Mouse (Mus musculus) embryonic facial prominence, embryonic 11.5 days (tissue): ENCODE results near the gene Scn3a. TPM values are rescaled to one million over a fixed set of nuclear protein-coding genes. Genes with fewer than 3 reads are reported as not detected.
A peak's percentile ranks its signal among the peaks of the same experiment; 100 is the strongest.
"Not testable (repeated sequence)": the region's sequence is repeated elsewhere in the genome, so short reads cannot be mapped to it uniquely, and the experiment has no call there.

Source experiments
- ATAC-seq: fragments of 200-750 bp; cut with Nextera tagmentation; replicated peaks from 2 replicates; pipeline ENCODE4 v1.8.0; 2017; ENCODE audit warnings: low read depth; ENCODE audit not compliant: insufficient number of reproducible peaks, low FRiP score, low TSS enrichment
- DNase-seq: peaks from one replicate; pipeline ENCODE4 v3.0.0-alpha.2; 2015; ENCODE audit warnings: low spot score
- H3K27ac ChIP-seq: fragments of 300-500 bp; sonication (generic); replicated peaks from 2 replicates; pipeline ENCODE4 v1.5.1; 2014; ENCODE audit warnings: mild to moderate bottlenecking, low read depth, low read length, control low read depth
- H3K27me3 ChIP-seq: fragments of 300-500 bp; sonication (generic); 2 replicates; pipeline ENCODE4 v1.6.1; 2014; ENCODE audit warnings: mild to moderate bottlenecking, low read length, moderate library complexity, mixed read lengths; ENCODE audit not compliant: control insufficient read depth, insufficient read depth
- H3K36me3 ChIP-seq: fragments of 300-500 bp; sonication (generic); replicated peaks from 2 replicates; pipeline ENCODE4 v1.6.1; 2014; ENCODE audit warnings: low read depth, mild to moderate bottlenecking, low read length, moderate library complexity, mixed read lengths; ENCODE audit not compliant: control insufficient read depth, insufficient read depth
- H3K4me1 ChIP-seq: fragments of 300-500 bp; sonication (generic); 2 replicates; pipeline ENCODE4 v1.6.1; 2014; ENCODE audit warnings: low read length, mixed read lengths; ENCODE audit not compliant: control insufficient read depth, insufficient read depth
- H3K4me2 ChIP-seq: fragments of 300-500 bp; sonication (generic); 2 replicates; pipeline ENCODE4 v1.6.1; 2014; ENCODE audit warnings: low read depth, mild to moderate bottlenecking, control low read depth, low read length, moderate library complexity
- H3K4me3 ChIP-seq: fragments of 300-500 bp; sonication (generic); 2 replicates; pipeline ENCODE4 v1.5.1; 2014; ENCODE audit warnings: low read depth, low read length, control low read depth
- H3K9ac ChIP-seq: fragments of 300-500 bp; sonication (generic); replicated peaks from 2 replicates; pipeline ENCODE4 v1.6.1; 2014; ENCODE audit warnings: mild to moderate bottlenecking, control low read depth, low read length
- H3K9me3 ChIP-seq: fragments of 300-500 bp; sonication (generic); replicated peaks from 2 replicates; pipeline ENCODE4 v1.6.1; 2016; ENCODE audit warnings: mild to moderate bottlenecking, low read length, inconsistent platforms, mixed read lengths; ENCODE audit not compliant: control insufficient read depth
- whole genome bisulfite sequencing: fragments of 180-500 bp; shearing (Covaris S2); extraction: QIAGEN DNeasy Blood & Tissue Kit; methylation state at CpG from one replicate; pipeline ENCODE4 v1.1.7; 2014; 5-methylcytosine and 5-hydroxymethylcytosine counted together
- polyA plus RNA-seq: library from polyadenylated mRNA; unstranded; fragments of >200 nt; fragmentation: Nextera tagmentation; extraction: Ambion mirVana; gene quantifications from 2 replicates; pipeline ENCODE4 v1.2.1, GENCODE M21; 2014

The Scn3a gene
- polyA plus RNA-seq, 1 experiment from 2014 or later: 5.6 TPM

DNA sequence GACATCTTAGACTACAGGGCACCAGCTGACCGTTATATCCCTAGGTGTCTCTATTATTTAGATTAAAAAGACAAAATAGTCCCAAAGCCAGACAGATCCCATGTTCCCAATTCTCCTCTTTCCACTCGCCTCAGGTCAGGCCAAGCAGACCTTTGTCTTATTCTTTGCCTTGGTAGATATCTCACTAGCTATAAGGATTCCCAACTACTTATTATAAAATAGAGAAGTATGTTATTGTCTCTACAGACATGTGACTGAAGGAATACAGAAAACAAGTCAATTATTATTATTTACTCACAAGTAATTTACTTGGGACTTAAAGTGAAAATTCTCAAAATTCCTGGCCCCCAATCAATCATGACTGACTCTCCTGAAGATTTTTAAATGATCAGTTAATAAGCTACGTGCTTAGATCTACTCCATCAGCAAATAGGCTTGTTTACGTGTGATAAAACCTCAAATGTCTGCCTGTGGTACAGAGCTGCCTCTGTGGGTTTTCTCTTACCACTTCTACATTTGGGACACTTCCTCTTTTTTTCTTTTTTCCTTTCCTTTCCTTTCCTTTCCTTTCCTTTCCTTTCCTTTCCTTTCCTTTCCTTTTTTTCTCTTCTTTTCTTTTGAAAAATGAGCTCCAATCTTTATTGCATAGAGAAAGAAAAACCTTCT lies 86.3 kb downstream of the Scn3a start:
- Histone ChIP-seq H3K36me3 (no peaks in the 10 kb centered on the region), H3K9ac (no peak overlapping the region), H3K27me3 (no peaks in the 10 kb centered on the region), H3K27ac (no peak overlapping the region), H3K4me1 (no peaks in the 10 kb centered on the region), H3K9me3 (no peaks in the 10 kb centered on the region), H3K4me3 (no peak overlapping the region), H3K4me2 (no peak overlapping the region)
- WGBS: 89% methylated on average over 4 of the region's 4 CpGs
- ATAC-seq: no peak
- no peak for DNase-seq

DNA sequence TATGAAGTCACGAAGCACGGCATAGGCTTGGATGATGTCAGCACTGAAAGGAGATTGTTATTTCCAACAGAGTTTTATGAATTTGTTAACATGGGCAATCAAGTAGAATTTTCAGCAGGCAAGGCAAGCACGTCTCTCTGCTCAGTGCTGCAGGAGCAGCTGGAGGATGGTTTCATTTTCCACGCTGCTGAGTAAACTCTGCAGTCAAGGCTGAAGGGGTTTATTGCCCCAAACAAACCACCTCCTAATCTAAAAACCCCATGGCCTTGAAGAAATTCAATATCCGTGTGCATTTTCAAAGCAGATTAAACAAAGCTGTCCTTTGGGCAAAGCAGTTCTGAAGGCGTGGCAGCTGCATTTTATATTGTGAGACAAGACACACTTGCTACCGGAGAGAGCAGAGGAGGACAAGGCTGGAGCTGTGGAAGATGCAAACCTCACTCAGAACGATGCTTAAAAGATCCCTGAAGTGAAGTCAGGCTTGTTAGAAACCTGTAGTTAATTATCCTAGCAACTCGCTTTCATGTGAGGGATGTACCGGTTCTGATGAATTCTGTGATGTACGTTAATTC lies 96.0 kb downstream of the Scn3a start:
- Histone ChIP-seq H3K27me3 (no peaks in the 10 kb centered on the region), H3K27ac (no peak overlapping the region), H3K4me2 (no peak overlapping the region), H3K9me3 (no peaks in the 10 kb centered on the region), H3K4me1 (no peaks in the 10 kb centered on the region), H3K36me3 (no peaks in the 10 kb centered on the region), H3K9ac (no peak overlapping the region), H3K4me3 (no peak overlapping the region)
- WGBS: 51% methylated on average over 11 of the region's 11 CpGs
- peak; percentile 35 for DNase-seq
- ATAC-seq: no peak

GRCm38 (mm10) chr2:65465694-65466093 lies 101.7 kb downstream of the Scn3a start:
- Histone ChIP-seq H3K4me2 (no peak overlapping the region), H3K27ac (no peak overlapping the region), H3K36me3 (no peaks in the 10 kb centered on the region), H3K9me3 (no peaks in the 10 kb centered on the region), H3K4me1 (no peaks in the 10 kb centered on the region), H3K9ac (no peak overlapping the region), H3K27me3 (no peaks in the 10 kb centered on the region), H3K4me3 (no peak overlapping the region)
- DNase-seq (no peak), ATAC-seq (no peak)
- WGBS: 91% methylated on average over 5 of the region's 5 CpGs

DNA sequence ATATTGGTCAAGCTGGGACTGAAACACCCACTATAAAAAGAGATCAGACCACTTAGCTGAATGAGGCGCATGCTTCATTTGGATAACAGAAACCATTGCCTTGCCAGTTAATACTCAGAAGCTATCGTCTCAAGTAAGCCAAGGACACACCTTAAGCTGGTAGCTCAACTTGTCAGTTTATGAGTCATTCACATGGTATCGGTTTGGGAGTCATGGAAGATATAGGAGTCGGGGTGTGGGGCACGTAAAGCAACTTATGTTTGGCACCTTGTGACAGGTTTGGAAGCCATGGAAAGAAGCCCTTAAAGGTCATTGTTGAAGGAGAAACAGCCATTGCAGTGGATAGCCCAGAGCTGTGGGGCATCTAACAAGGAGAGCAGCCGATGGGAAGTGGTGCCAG lies 113.7 kb downstream of the Scn3a start:
- DNase-seq (no peak), ATAC-seq (no peak)
- Histone ChIP-seq H3K4me2 (no peak overlapping the region), H3K36me3 (no peaks in the 10 kb centered on the region), H3K27me3 (no peaks in the 10 kb centered on the region), H3K4me1 (no peaks in the 10 kb centered on the region), H3K9ac (no peak overlapping the region), H3K27ac (no peak overlapping the region), H3K9me3 (no peaks in the 10 kb centered on the region), H3K4me3 (no peak overlapping the region)
- WGBS: 87% methylated on average over 6 of the region's 6 CpGs

DNA sequence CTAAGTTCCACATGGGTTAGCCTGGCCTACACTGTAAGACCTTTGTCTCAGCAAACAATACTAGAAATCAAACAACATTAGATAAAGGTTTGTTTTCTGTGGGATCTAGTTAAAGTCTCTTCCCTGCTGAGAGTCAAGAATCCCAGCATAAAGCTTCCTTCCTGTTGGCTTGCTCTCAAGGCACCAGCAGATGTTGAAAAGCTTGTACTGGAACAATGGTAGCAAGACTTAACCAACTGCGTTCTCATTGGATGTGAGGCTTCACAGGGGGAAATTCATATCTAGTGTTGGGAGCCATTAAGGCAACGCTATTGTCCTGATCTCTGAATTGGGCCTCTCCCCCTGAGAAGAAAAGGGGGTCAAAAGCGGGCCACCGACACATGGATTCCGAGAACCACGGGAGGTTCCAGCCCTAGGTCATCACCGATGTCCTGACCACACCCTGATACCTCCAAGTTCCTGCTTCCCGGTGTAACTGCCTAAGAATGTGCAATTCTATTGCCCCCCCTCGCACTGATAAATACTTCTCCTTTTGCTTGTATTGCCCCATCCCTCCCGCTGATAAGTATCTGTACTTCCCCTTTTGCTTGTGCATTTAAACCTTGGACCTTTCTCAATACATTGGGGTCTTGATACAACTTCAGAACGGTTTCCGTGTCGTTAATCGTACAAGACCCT lies 115.9 kb downstream of the Scn3a start:
- H3K27me3 ChIP-seq, H3K9me3 ChIP-seq, DNase-seq, H3K36me3 ChIP-seq, H3K4me3 ChIP-seq, H3K9ac ChIP-seq, H3K27ac ChIP-seq, H3K4me1 ChIP-seq, ATAC-seq, H3K4me2 ChIP-seq: not testable (repeated sequence)
- WGBS: 92% methylated on average over 13 of the region's 14 CpGs

DNA sequence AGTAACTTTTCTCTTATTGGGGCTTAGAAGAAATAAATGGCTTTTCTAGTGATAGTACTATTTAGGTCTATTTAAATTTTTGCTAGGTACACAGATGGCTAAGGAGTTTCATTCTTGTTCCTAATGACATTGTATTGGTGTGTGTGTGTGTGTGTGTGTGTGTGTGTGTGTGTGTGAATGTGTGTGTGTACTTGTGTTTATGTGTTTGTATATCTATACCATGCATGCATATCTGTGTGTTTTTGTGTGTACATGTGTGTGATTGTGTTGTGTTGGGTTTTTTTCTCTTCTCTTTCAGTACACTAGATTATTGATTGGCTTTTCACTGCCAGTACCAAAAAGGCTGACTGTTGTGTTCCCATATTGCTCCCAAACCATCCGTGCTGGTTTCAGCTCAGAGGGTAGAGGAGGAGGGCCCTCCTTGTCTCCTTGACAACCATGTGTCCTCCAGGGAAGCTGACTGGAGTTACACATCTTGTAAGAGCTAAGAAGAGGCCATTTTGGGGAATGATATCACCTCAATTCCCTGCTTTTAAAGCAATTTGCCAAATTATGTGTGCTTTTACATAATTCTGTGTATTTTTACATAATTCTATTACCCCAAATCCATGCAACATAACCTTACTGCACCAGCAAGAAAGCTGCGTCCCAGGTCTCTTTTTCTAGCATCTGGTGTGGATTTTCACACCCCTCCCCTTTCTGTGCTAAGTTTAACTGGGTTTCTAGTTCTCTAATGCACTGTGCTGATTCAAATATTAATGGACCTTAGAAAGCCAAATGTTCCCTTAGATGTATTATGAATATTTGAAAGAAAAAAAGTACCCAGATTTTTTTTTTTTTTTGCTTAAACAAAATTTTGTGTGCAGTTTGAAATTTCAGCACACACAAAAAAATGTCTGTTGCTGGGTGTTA lies 116.7 kb downstream of the Scn3a start:
- Histone ChIP-seq H3K4me3 (no peak overlapping the region), H3K9me3 (no peaks in the 10 kb centered on the region), H3K9ac (no peak overlapping the region), H3K27me3 (no peaks in the 10 kb centered on the region), H3K4me1 (no peaks in the 10 kb centered on the region), H3K4me2 (no peak overlapping the region), H3K36me3 (no peaks in the 10 kb centered on the region), H3K27ac (no peak overlapping the region)
- 41% methylated on average over 2 of the region's 2 CpGs for WGBS
- DNase-seq (peak; percentile 6), ATAC-seq (no peak)

- H3K36me3 ChIP-seq: no peaks in the 10 kb centered on the region
- DNase-seq: no peak
- no peak overlapping the region for H3K27ac ChIP-seq
- no peak overlapping the region for H3K4me2 ChIP-seq
- no peaks in the 10 kb centered on the region for H3K27me3 ChIP-seq
- 91% methylated on average over 5 of the region's 5 CpGs for WGBS
- H3K4me1 ChIP-seq: no peaks in the 10 kb centered on the region
- no peak overlapping the region for H3K4me3 ChIP-seq
- ATAC-seq: no peak
- H3K9ac ChIP-seq: no peak overlapping the region
- H3K9me3 ChIP-seq: no peaks in the 10 kb centered on the region
Observed at GRCm38 (mm10) chr2:65449126-65449828, 118.2 kb downstream of the Scn3a start.
